Mouse (Mus musculus): ENCODE data around the gene Gpx3. TPM values are rescaled to one million over a fixed set of nuclear protein-coding genes. Genes with fewer than 3 reads are reported as not detected.
"Not testable (repeated sequence)": the region's sequence is repeated elsewhere in the genome, so short reads cannot be mapped to it uniquely, and the experiment has no call there.

Gene Gpx3
- polyA plus RNA-seq, 1 experiment from 2014 or later = 22.6 TPM

DNA sequence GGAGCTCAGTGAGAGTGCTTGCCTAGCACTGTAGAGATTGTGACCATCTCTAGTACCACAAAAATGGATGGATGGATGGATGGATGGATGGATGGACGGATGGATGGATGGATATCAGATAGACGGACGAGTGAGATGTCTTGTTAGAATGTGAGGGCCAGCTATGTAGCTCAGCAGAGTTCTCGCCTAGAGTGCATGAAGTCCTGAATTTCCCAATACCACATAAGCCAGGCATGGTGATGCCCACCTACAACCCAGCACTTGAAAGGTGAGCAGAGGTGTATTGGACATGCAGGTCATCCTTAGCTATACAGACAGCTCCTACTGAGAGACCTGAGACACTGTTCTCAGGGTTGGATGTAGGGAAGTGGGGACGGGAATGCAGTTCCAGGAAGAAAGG is 10.9 kb upstream of the Gpx3 start:
- no peaks in the 10 kb centered on the region for H3K27me3 ChIP-seq (ENCODE audit: control insufficient read depth, insufficient read depth, low read length)
- WGBS = 86% methylated on average over 5 of the region's 5 CpGs
- DNase-seq = no peak
- no peaks in the 10 kb centered on the region for H3K9me3 ChIP-seq (ENCODE audit: control insufficient read depth, low read length)
- no peaks in the 10 kb centered on the region for H3K4me1 ChIP-seq (ENCODE audit: control insufficient read depth, insufficient read depth, low read length)
- H3K4me2 ChIP-seq (ENCODE audit: low read length) = no peak overlapping the region
- ATAC-seq (ENCODE audit: low FRiP score, low TSS enrichment) = no peak
- no peaks in the 10 kb centered on the region for H3K36me3 ChIP-seq (ENCODE audit: control insufficient read depth, insufficient read depth, low read length)
- no peak overlapping the region for H3K4me3 ChIP-seq (replicated peaks; ENCODE audit: low read depth, low read length)
- H3K27ac ChIP-seq (replicated peaks; ENCODE audit: low read depth, low read length) = no peak overlapping the region
- no peak overlapping the region for H3K9ac ChIP-seq (replicated peaks; ENCODE audit: low read length)

DNA sequence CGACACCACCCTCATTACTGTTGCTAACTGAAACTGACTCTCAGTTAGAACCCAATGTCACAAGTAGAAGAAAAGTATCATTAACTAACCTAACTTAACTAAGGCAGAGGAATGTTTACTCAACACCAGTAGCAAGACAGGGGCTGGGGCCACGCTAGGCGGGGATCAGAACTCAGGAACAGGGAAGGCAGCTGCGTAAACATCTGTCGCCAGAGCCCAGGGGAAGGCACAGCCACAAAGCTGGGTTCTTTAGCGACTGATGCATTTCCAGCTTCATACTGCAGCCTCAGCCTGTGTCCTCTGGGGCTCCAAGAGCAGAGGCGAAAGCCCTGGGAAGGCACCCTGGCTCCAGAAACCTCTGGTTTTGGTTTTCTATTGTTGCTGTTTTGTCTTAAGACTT is 10.2 kb upstream of the Gpx3 start:
- DNase-seq (no peak), ATAC-seq (ENCODE audit: low FRiP score, low TSS enrichment) (no peak)

DNA sequence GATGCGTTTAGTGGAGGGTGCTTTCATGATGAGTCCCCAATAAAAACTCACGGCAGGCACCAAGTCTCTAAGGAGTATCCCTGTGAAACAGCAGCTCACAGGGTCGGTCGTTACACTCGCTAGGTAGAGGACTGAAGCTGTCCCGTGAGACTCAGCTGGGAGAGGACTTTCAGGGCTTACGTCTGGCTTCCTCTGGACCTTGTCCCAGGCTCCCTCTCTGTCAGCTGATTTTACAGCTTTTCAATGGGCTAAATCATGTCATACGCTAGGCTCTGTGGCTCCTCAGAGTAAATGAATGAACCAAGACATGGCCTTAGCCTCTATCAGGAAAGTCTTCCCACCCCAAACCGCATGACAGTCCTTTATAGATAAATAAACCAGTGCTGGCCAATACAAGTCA is 7.7 kb upstream of the Gpx3 start:
- DNase-seq = no peak
- ATAC-seq (ENCODE audit: low FRiP score, low TSS enrichment) = no peak
- Histone ChIP-seq H3K36me3 (ENCODE audit: control insufficient read depth, insufficient read depth, low read length) (no peaks in the 10 kb centered on the region), H3K4me1 (ENCODE audit: control insufficient read depth, insufficient read depth, low read length) (no peaks in the 10 kb centered on the region), H3K27me3 (ENCODE audit: control insufficient read depth, insufficient read depth, low read length) (no peaks in the 10 kb centered on the region), H3K4me2 (ENCODE audit: low read length) (no peak overlapping the region), H3K27ac (replicated peaks; ENCODE audit: low read depth, low read length) (no peak overlapping the region), H3K9ac (replicated peaks; ENCODE audit: low read length) (no peak overlapping the region), H3K4me3 (replicated peaks; ENCODE audit: low read depth, low read length) (no peak overlapping the region), H3K9me3 (ENCODE audit: control insufficient read depth, low read length) (no peaks in the 10 kb centered on the region)
- WGBS = 71% methylated on average over 9 of the region's 9 CpGs

More for the DNA sequence above, 10.2 kb upstream of the Gpx3 start:
- Histone ChIP-seq H3K9ac (replicated peaks; ENCODE audit: low read length) (no peak overlapping the region), H3K27me3 (ENCODE audit: control insufficient read depth, insufficient read depth, low read length) (no peaks in the 10 kb centered on the region), H3K27ac (replicated peaks; ENCODE audit: low read depth, low read length) (no peak overlapping the region), H3K36me3 (ENCODE audit: control insufficient read depth, insufficient read depth, low read length) (no peaks in the 10 kb centered on the region), H3K4me3 (replicated peaks; ENCODE audit: low read depth, low read length) (no peak overlapping the region), H3K9me3 (ENCODE audit: control insufficient read depth, low read length) (no peaks in the 10 kb centered on the region), H3K4me1 (ENCODE audit: control insufficient read depth, insufficient read depth, low read length) (no peaks in the 10 kb centered on the region), H3K4me2 (ENCODE audit: low read length) (no peak overlapping the region)
- WGBS = 62% methylated on average over 7 of the region's 7 CpGs

DNA sequence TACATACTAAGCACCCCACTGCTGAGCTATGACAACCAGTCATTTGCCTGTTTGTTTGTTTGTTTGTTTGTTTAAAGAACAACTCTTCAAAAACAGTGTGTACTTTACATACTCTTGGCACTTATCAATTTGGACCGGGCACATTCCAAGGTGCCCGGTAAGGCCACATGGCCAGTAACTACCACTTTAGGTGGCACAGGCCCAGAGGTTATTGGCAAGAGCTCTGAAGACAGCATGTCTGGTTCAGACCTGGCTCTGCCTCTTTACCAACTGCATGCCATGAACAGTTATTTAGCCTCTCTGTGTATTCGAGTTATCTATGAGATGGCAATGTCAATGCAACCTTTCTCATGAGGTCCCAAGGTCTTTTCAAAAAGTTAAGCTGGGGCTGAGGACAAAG is 5.6 kb upstream of the Gpx3 start:
- ATAC-seq (ENCODE audit: low FRiP score, low TSS enrichment); H3K4me2 ChIP-seq (ENCODE audit: low read length); H3K27me3 ChIP-seq (ENCODE audit: control insufficient read depth, insufficient read depth, low read length); H3K4me1 ChIP-seq (ENCODE audit: control insufficient read depth, insufficient read depth, low read length); H3K36me3 ChIP-seq (ENCODE audit: control insufficient read depth, insufficient read depth, low read length); H3K27ac ChIP-seq (replicated peaks; ENCODE audit: low read depth, low read length); DNase-seq; H3K9ac ChIP-seq (replicated peaks; ENCODE audit: low read length); H3K9me3 ChIP-seq (ENCODE audit: control insufficient read depth, low read length); H3K4me3 ChIP-seq (replicated peaks; ENCODE audit: low read depth, low read length): not testable (repeated sequence)
- WGBS = 92% methylated on average over 3 of the region's 3 CpGs

DNA sequence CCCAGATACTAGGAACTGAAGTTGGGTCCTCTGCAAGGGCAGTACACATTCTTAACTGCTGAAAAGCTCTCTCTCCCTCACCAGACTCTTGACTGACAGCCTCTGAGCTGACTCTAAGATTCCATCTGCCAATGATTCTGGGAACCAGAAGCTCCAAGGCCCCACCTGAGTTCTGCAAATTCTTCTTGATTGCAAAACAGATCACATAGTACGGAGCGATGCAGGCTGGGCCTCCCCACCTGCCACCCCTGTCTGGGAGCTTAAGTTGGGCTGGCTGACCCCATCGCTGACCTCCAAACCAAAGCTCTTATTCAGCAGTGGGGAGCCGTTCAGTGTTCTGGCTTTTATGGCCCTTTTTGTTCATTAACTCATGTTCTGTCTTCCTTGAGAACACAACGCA is 4.8 kb upstream of the Gpx3 start:
- no peaks in the 10 kb centered on the region for H3K36me3 ChIP-seq (ENCODE audit: control insufficient read depth, insufficient read depth, low read length)
- H3K27ac ChIP-seq (replicated peaks; ENCODE audit: low read depth, low read length) = no peak overlapping the region
- H3K9me3 ChIP-seq (ENCODE audit: control insufficient read depth, low read length) = no peaks in the 10 kb centered on the region
- DNase-seq (no peak), ATAC-seq (ENCODE audit: low FRiP score, low TSS enrichment) (no peak)
- no peaks in the 10 kb centered on the region for H3K27me3 ChIP-seq (ENCODE audit: control insufficient read depth, insufficient read depth, low read length)
- 52% methylated on average over 5 of the region's 5 CpGs for WGBS
- H3K4me2 ChIP-seq (ENCODE audit: low read length) = no peak overlapping the region
- no peaks in the 10 kb centered on the region for H3K4me1 ChIP-seq (ENCODE audit: control insufficient read depth, insufficient read depth, low read length)
- no peak overlapping the region for H3K4me3 ChIP-seq (replicated peaks; ENCODE audit: low read depth, low read length)
- H3K9ac ChIP-seq (replicated peaks; ENCODE audit: low read length) = no peak overlapping the region

DNA sequence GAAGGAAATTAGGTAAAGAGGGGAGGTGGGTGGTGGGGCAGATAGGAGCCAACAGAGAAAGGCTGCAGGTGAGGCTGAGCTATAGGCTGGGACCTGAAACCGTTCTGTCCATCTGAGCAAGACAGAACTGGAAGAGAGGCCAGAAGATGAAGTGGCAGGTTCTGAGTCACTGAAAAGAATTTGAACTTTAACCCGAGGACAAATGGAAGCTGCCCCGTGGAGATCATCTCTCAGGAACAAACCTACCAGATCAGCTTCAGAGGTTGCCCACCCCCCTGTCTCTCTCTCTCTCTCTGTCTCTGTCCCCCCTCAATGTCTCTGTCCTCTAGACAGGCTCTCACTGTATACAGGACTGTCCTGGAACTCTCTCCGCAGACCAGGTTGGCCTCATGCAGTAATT is 2.6 kb upstream of the Gpx3 start:
- no peaks in the 10 kb centered on the region for H3K36me3 ChIP-seq (ENCODE audit: control insufficient read depth, insufficient read depth, low read length)
- H3K27ac ChIP-seq (replicated peaks; ENCODE audit: low read depth, low read length) = no peak overlapping the region
- H3K9ac ChIP-seq (replicated peaks; ENCODE audit: low read length) = no peak overlapping the region
- no peak overlapping the region for H3K4me3 ChIP-seq (replicated peaks; ENCODE audit: low read depth, low read length)
- H3K4me1 ChIP-seq (ENCODE audit: control insufficient read depth, insufficient read depth, low read length) = no peaks in the 10 kb centered on the region
- ATAC-seq (ENCODE audit: low FRiP score, low TSS enrichment) (no peak), DNase-seq (no peak)
- H3K9me3 ChIP-seq (ENCODE audit: control insufficient read depth, low read length) = no peaks in the 10 kb centered on the region
- H3K4me2 ChIP-seq (ENCODE audit: low read length) = no peak overlapping the region
- H3K27me3 ChIP-seq (ENCODE audit: control insufficient read depth, insufficient read depth, low read length) = no peaks in the 10 kb centered on the region
- WGBS = 81% methylated on average over 4 of the region's 4 CpGs

DNA sequence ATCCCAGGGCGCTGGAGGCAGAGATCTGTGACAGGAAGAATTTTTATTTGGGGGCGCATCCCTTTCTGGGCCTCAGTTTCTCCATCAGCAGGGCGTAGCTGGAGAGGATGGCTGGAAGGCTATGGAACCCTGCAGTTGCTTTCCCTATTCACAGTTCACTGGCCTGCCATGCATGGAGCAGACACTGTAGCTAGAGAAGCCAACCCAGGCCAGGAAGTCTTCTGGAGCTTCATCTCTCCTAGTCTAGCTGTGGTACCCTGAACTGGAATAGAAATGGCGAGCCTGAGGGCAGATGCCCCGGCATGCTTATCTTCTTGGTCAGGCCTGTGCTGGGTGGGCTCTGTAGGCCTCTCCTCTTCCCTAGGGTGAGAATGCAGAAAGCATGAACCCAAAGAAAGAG is 1.1 kb downstream of the Gpx3 start:
- Histone ChIP-seq H3K4me3 (replicated peaks; ENCODE audit: low read depth, low read length) (peak overlapping the region; percentile 46), H3K9ac (replicated peaks; ENCODE audit: low read length) (peak overlapping the region; percentile 42; the same call in 1 of the 2 replicates), H3K4me2 (ENCODE audit: low read length) (peak overlapping the region; percentile 83), H3K27ac (replicated peaks; ENCODE audit: low read depth, low read length) (no peak overlapping the region), H3K36me3 (ENCODE audit: control insufficient read depth, insufficient read depth, low read length) (no peaks in the 10 kb centered on the region), H3K27me3 (ENCODE audit: control insufficient read depth, insufficient read depth, low read length) (no peaks in the 10 kb centered on the region), H3K4me1 (ENCODE audit: control insufficient read depth, insufficient read depth, low read length) (no peaks in the 10 kb centered on the region), H3K9me3 (ENCODE audit: control insufficient read depth, low read length) (no peaks in the 10 kb centered on the region)
- WGBS = 74% methylated on average over 5 of the region's 5 CpGs
- DNase-seq = no peak
- no peak for ATAC-seq (ENCODE audit: low FRiP score, low TSS enrichment)

DNA sequence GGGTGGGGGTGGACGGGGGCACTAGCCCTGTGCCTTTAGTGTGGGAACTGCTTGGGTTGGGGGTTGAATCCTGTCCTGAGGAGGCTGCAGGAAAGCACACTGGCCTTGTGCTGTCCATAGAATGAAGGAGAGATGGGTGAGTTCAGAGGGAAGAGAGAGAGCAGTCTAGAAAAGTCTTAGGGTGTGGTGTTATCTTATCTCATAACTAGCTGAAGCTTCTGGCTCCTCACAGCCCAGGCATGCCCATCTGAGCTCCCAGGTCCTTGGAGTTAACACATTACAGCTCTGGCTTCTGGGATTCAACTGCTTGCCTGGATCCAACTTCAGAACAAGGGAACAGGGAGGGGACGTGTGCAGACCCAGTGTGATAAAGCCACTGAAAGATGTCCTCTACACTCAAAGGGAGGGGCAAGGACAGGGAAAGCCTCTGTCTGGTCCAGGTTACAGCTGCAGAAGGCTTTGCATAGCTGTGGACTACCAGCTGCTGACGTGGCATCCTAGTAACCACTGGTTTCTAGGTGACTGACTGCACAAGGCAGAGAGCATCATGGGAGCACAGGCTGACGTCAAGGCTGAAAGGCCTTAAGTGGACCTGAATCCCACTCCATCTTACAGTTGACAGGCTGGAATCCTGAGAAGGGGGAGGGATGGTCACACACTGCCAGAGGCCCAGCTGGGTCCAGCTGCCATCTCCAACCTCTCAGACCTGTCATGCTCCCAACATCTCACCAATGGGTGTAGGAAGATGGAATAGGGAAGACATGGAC is 1.9 kb downstream of the Gpx3 start:
- H3K4me3 ChIP-seq (replicated peaks; ENCODE audit: low read depth, low read length) = no peak overlapping the region
- H3K4me2 ChIP-seq (ENCODE audit: low read length) = no peak overlapping the region
- DNase-seq = no peak
- ATAC-seq (ENCODE audit: low FRiP score, low TSS enrichment) = no peak
- no peak overlapping the region for H3K9ac ChIP-seq (replicated peaks; ENCODE audit: low read length)
- no peaks in the 10 kb centered on the region for H3K27me3 ChIP-seq (ENCODE audit: control insufficient read depth, insufficient read depth, low read length)
- no peaks in the 10 kb centered on the region for H3K36me3 ChIP-seq (ENCODE audit: control insufficient read depth, insufficient read depth, low read length)
- H3K4me1 ChIP-seq (ENCODE audit: control insufficient read depth, insufficient read depth, low read length) = no peaks in the 10 kb centered on the region
- WGBS = 58% methylated on average over 4 of the region's 4 CpGs
- no peak overlapping the region for H3K27ac ChIP-seq (replicated peaks; ENCODE audit: low read depth, low read length)
- no peaks in the 10 kb centered on the region for H3K9me3 ChIP-seq (ENCODE audit: control insufficient read depth, low read length)

DNA sequence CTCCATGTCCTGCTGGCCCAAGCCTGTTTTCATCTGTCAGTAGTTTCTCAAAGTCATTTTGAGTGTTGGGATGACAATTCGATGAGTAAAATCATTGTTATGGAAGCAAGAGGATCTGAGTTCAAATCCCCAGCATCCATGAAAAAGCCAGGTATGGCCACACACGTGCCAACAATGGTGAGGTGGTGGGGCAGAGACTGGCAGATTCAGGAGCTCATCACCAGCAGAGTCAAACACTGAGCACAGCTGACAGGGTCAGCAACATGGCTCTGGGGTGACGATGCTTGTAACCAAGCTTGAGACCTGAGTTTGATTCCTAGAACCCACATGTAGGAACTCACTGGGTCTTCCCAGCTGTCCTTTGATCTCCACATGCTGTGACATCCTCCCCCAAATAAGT is 2.8 kb downstream of the Gpx3 start:
- Histone ChIP-seq H3K4me1 (ENCODE audit: control insufficient read depth, insufficient read depth, low read length) (no peaks in the 10 kb centered on the region), H3K9me3 (ENCODE audit: control insufficient read depth, low read length) (no peaks in the 10 kb centered on the region), H3K4me2 (ENCODE audit: low read length) (no peak overlapping the region), H3K27ac (replicated peaks; ENCODE audit: low read depth, low read length) (no peak overlapping the region), H3K27me3 (ENCODE audit: control insufficient read depth, insufficient read depth, low read length) (no peaks in the 10 kb centered on the region), H3K4me3 (replicated peaks; ENCODE audit: low read depth, low read length) (no peak overlapping the region), H3K9ac (replicated peaks; ENCODE audit: low read length) (no peak overlapping the region), H3K36me3 (ENCODE audit: control insufficient read depth, insufficient read depth, low read length) (no peaks in the 10 kb centered on the region)
- no peak for DNase-seq
- no peak for ATAC-seq (ENCODE audit: low FRiP score, low TSS enrichment)
- WGBS = 85% methylated on average over 3 of the region's 3 CpGs

Measured in midbrain, embryonic 14.5 days (tissue).